Mouse (Mus musculus) CD4-positive naive resting alpha-beta T cell, adult 76 days (primary cell): ENCODE results near the gene Tas2r105. TPM values are rescaled to one million over a fixed set of nuclear protein-coding genes. Genes with fewer than 3 reads are reported as not detected.

Experiments used
- total RNA-seq: library from RNA; stranded (reverse); gene quantifications from one replicate; pipeline ENCODE4 v1.2.4, GENCODE M21; 2023

Tas2r105 gene
- not detected for total RNA-seq

DNA sequence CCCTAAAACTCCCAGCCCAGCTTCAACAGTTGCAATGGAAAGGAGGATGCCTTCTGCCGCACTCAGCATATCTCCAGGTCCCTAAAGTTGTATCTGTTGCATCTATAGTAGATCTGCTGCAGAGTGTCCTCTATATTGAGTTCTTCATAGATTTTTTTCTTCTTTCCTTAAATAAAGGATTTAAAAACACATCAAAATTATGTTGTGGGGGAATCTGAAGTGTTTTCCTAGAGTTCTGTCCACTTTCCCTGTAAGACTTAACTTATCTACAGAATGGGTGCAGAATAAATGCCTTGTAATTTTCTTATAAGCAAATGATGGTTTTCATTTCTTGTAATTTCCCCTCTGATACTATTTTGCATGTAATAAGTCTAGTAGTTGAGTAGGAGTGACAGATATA lies at the start of gene Tas2r105:
Gene Tas2r105 (minus strand): TSS at position 101 of the 400 bp plus-strand sequence.

DNA sequence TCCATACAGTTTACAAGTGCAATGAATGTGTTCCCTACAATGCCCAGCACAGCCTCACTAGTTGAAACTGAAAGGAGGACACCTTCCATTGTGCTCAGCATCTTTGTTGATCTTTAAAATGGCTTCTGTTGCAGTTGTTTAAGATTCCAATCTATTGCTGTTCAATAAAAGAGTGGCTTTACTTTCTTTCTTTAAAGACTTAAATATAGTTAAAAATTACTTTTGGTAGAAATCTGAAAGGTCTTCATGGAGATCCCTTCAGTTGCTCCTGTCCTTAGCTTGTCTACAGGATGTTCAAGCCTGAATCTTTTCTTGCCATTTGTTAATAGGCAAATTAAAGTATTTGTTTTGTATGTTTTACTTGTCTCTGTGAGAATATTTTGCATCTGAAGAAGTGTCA lies 2.7 kb upstream of the Tas2r105 start, which contains the start of gene Tas2r114:
Gene Tas2r114 (minus strand): TSS at position 101 of the 400 bp plus-strand sequence.

DNA sequence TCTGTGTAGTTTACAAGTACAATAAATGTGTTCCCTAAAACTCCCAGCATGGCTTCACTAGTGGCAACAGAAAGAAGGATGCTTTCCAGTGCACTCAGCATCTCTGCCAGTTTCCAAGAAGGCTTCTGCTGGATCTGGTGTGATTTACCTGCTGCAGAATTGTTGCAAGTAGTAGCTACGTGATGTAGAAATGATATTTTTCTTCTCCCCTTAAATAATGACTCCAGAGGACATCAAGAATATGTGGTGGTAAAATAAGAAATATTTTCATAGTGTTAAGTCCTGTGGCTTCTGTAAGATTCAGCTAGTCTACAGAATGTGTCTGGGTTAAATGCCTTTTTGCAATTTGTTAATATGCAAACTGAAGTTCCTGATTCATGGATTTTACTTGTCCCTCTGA lies 1.7 kb downstream of the Tas2r105 start, which contains the start of gene Tas2r104:
Gene Tas2r104 (minus strand): TSS at position 101 of the 400 bp plus-strand sequence.

DNA sequence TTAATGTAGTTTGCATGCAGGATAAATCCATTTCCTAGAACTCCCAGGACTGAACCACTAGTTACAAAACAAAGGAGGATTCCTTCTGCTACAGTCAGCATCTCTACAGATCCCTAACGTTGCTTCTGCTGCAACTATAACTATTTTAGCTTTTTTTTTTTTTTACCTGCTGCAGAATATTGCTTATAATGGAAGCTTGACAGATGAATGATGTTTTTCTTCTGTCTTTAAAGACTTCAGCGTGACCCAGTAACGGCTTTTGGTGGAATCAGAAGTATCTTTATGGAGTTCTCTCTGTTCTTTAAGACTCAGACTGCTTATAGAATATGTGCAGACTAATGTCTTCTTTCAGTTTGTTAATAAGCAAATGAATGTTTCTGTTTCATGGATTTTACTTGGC lies 8.5 kb downstream of the Tas2r105 start, which contains the start of gene Tas2r106:
Gene Tas2r106 (minus strand): TSS at position 101 of the 400 bp plus-strand sequence.

DNA sequence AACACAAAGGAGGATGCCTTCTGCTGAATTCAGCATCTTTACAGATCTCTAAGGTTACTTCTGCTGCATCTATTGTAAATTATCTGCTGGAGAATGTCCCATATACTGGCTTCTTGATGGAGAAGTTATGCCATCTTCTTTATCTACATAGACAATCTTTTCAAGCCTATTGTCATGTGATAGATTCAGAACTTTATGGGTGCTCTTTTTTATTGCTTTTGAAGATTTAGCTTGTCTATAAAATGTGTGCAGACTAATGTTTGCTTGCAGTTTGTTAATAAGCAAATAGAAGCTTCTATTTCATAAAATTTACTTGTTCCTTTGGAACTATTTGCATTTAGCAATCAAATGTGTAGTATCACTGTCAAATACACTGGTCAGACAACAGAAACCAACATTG lies 27.2 kb downstream of the Tas2r105 start, which contains the start of gene Tas2r107:
Gene Tas2r107 (minus strand): TSS at position 101 of the 400 bp plus-strand sequence.

Other genes starting within 250 kb of the Tas2r105 start
- gene 5430401F13Rik, start 201.1 kb downstream of the Tas2r105 start, total RNA-seq = not detected
- gene Gm6619, start 201.1 kb downstream of the Tas2r105 start, total RNA-seq = not detected
- gene Tas2r130, start 56.6 kb downstream of the Tas2r105 start, total RNA-seq = not detected
- not detected for gene Tas2r107, start 27.3 kb downstream of the Tas2r105 start, total RNA-seq
- not detected for gene Tas2r106, start 8.6 kb downstream of the Tas2r105 start, total RNA-seq
- gene Tas2r104, start 1.8 kb downstream of the Tas2r105 start, total RNA-seq = not detected
- not detected for gene Tas2r114, start 2.6 kb upstream of the Tas2r105 start, total RNA-seq